Mouse (Mus musculus): ENCODE results near the gene Ppfia3.

Gene Ppfia3

DNA sequence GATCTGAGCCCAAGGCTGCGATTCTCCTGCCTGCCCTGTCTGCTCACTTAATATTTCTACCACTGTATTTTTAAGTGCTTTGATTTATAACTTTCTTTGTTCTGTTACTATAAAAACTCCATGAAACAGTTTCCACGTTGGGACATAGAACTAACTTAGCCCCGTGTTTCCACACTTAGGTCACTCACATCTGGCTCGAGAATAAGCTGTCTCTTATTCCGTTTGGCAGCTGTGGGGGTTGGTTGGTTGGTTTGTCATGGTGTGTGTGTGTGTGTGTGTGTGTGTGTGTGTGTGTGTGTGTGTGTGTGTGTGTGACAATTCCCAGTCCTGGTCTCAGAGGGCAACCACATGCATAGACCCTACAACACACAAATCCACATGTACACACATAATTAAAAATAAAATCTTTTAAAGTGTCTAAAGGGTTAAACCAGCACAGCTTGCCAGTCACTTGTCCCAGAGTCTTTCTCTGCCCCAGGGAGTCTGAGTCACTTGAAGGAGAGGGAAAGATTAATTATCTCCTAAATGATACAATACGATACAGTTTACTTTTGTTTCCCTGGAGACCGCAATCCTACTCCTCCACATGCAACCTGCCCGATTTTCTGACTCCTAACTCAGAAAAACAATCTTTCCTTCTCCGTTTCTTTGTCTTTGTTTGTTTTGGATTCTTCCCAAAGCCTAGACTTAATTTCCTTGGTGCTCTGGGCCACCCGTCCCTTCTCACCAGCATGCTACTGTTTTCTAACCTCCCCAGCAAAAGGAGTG lies 53.9 kb downstream of the Ppfia3 start:
- in situ Hi-C loops (cut with MboI, MseI) = no loop called here

GRCm38 (mm10) chr7:45312023-45312422 lies 54.8 kb downstream of the Ppfia3 start:
- in situ Hi-C loops (cut with MboI, MseI) = no loop called here

DNA sequence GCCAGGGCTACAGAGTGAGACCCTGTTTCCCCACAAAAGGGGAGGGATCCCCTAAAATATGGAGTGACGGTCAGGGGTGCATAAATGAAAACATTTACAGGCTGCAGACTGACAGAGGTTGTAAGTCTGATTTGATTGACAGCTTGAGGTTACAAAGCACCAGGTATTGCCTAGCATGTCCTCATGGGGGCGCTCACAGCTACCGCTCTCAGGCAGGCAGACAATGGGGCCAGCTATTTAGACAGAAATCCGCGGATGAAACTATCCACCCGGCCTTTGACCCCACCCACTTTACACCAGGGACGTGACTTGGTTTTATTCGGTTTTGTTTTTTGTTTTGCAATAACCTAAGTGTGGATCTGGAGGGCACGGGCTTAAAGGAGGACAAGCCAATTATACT lies 57.4 kb downstream of the Ppfia3 start:
- in situ Hi-C loops (cut with MboI, MseI) = no loop called here

- in situ Hi-C loops (cut with MboI, MseI) = no loop called here
Observed at GRCm38 (mm10) chr7:45308551-45309240, 58.1 kb downstream of the Ppfia3 start.

GRCm38 (mm10) chr7:45305275-45305674 lies 61.5 kb downstream of the Ppfia3 start:
- in situ Hi-C loops (cut with MboI, MseI) = no loop called here

DNA sequence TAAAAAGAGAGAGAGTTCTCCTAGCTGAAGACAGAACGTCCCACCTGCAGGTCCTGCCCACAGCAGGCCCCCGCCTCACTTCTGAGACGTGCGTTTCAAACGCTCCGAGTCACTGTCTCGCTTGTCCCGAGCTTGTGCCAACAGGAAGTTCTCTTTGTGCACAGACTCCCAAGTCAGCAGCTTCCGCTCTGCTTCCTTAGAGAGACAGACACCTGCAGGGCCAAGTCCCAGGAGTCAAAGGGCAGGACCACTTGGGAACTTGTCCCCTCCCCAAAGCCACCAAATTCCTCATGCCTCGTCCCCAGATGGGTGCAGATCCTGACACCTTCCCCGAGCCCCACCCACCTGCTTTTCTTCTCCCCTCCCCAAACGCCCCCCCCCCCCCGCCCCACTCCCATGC lies 62.0 kb downstream of the Ppfia3 start:
- in situ Hi-C loops (cut with MboI, MseI) = loop anchor here (5.0 kb wide), 1 partner anchor 97 kb away; no protein-coding TSS in a partner anchor

DNA sequence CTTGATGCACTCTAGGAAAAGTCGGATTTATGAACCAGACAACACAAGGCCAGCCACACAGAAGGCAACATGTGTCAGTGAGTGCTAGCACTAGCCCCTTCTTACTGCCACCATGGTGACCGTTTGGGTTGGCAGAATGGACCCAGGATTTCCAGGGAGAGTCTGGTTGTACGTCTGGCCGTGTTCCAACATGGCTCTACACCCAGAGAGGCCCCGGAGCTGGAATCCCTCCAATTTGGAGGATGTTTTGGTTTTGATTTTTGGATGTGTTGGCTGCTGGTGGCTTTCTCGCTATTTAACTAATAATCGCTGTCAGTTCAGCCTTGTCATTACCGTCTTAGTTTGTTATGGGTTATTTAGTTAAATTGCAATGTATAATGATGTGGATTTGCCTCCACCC lies 64.2 kb downstream of the Ppfia3 start:
- in situ Hi-C loops (cut with MboI, MseI) = loop anchor here (5.0 kb wide), 1 partner anchor 100 kb away; no protein-coding TSS in a partner anchor

DNA sequence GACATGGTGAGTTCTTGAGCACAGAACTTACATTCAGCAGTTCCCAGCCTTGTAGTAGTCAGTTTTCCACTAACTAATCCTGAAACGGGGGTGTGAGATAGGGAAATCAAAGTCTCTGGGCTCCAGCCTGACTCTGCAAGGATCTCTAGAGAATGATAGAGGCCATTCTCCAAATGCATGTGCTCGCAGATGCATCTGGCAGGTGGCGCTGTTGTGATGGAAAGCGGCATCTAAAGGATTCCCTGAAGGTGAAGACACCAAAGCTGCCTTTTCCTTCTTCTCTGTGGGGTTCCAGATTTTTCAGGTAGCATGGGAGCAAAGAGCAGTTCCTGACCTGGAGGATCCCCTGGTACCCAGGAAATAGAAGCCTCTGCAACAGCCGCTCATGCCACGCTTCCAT lies 66.5 kb downstream of the Ppfia3 start:
- in situ Hi-C loops (cut with MboI, MseI) = loop anchor here (5.0 kb wide), 1 partner anchor 102 kb away; no protein-coding TSS in a partner anchor

DNA sequence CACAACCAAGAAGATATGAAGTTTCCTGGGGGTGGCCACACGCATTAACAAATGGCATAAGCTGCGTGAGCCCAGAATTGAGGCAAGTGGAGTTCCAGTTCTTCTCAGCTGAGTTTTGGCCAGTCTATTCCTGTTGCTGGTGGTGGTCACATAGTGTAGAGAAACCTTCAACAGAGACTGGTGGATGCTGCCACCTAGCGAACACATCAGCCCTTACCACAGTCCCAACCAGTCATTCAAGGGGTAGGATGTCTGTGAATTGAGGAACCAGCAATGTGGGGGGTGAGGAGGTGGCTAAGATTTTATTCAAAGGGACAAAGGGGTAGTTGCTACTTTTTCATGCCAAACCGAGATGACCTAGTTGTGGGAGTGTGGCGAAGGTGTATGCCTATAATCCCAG lies 67.1 kb downstream of the Ppfia3 start:
- in situ Hi-C loops (cut with MboI, MseI) = loop anchor here (5.0 kb wide), 1 partner anchor 103 kb away; no protein-coding TSS in a partner anchor

DNA sequence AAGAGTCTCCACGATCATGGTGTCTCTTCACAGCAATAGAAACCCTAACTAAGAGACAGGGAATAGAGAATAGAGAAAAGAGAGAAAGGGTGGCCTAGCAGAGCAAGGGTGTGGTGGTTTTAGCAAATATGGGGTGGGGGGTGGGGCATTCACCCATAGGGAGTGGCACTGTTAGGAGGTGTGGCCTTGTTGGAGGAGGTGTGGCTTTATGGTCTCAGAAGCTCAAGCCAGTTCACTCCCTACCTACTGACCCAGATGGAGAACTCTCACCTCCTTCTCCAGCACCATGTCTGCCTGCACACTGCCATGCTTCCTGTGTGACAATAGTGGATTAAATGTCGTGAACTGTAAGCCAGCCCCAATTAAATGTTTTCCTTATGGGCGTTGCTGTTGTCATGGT lies 69.3 kb downstream of the Ppfia3 start:
- in situ Hi-C loops (cut with MboI, MseI) = no loop called here

- in situ Hi-C loops (cut with MboI, MseI) = no loop called here
Observed at GRCm38 (mm10) chr7:45296626-45297025, 70.2 kb downstream of the Ppfia3 start.
